Mouse (Mus musculus): ENCODE results near the gene Cpeb3.

- TF ChIP-seq CTCF (IDR thresholded peaks at IDR 0.05; ENCODE audit: borderline replicate concordance, insufficient read depth, low read length) = no peak
- TF ChIP-seq POLR2A (IDR thresholded peaks at IDR 0.05; ENCODE audit: low read depth, low read length) = no peak
Measured at GRCm38 (mm10) chr19:37211416-37211815, 3.0 kb upstream of the Cpeb3 start.
